Mouse (Mus musculus) heart, adult 2 months (tissue): Measurements from ENCODE around the gene Msrb2.

Experiments used
- CTCF ChIP-seq: fragments of 200-600 bp; IDR thresholded peaks from 2 replicates; pipeline ENCODE4 v1.8.1; 2022; ENCODE audit warnings: antibody characterized with exemption, mild to moderate bottlenecking, moderate library complexity
- EP300 ChIP-seq: fragments of 200-500 bp; IDR thresholded peaks from 2 replicates; pipeline ENCODE4 v1.6.1; 2011; ENCODE audit warnings: low read depth, low read length, control low read depth; ENCODE audit not compliant: insufficient read depth
- POLR2A ChIP-seq: fragments of 200-500 bp; IDR thresholded peaks from 2 replicates; pipeline ENCODE4 v1.6.1; 2011; ENCODE audit warnings: mild to moderate bottlenecking, low read depth, low read length, control low read depth; ENCODE audit not compliant: insufficient read depth

GRCm38 (mm10) chr2:19431186-19431585 lies 59.9 kb downstream of the Msrb2 start:
- TF ChIP-seq POLR2A: no peak
- TF ChIP-seq CTCF: peak; percentile 29
- TF ChIP-seq EP300: no peak
